Mouse (Mus musculus) hindbrain, embryonic 10.5 days (tissue): Measurements from ENCODE around the gene Grip2. TPM values are rescaled to one million over a fixed set of nuclear protein-coding genes. Genes with fewer than 3 reads are reported as not detected.
A peak's percentile ranks its signal among the peaks of the same experiment; 100 is the strongest.

Source experiments
- DNase-seq: peaks from one replicate; pipeline ENCODE4 v3.0.0-alpha.2; 2017; ENCODE audit warnings: low spot score
- H3K27ac ChIP-seq: fragments of 300-500 bp; sonication (generic); 2 replicates; pipeline ENCODE4 v1.5.1; 2016; ENCODE audit warnings: mild to moderate bottlenecking, moderate library complexity
- H3K27me3 ChIP-seq: fragments of 300-500 bp; sonication (generic); 2 replicates; pipeline ENCODE4 v1.6.1; 2016; ENCODE audit warnings: mild to moderate bottlenecking; ENCODE audit not compliant: poor library complexity, insufficient read depth, severe bottlenecking
- H3K36me3 ChIP-seq: fragments of 300-500 bp; sonication (generic); 2 replicates; pipeline ENCODE4 v1.6.1; 2016; ENCODE audit warnings: mild to moderate bottlenecking, moderate library complexity
- H3K4me1 ChIP-seq: fragments of 300-500 bp; sonication (generic); replicated peaks from 2 replicates; pipeline ENCODE4 v1.6.1; 2016; ENCODE audit warnings: mild to moderate bottlenecking
- H3K4me3 ChIP-seq: fragments of 300-500 bp; sonication (generic); 2 replicates; pipeline ENCODE4 v1.5.1; 2016; ENCODE audit warnings: mild to moderate bottlenecking, moderate library complexity
- H3K9me3 ChIP-seq: fragments of 300-500 bp; sonication (generic); 2 replicates; pipeline ENCODE4 v1.6.1; 2016; ENCODE audit warnings: mild to moderate bottlenecking, moderate library complexity
- WGBS: fragments of 180-500 bp; shearing (Covaris S2); methylation state at CpG from one replicate; pipeline ENCODE4 v1.1.7; 2016; 5-methylcytosine and 5-hydroxymethylcytosine counted together
- polyA plus RNA-seq: library from polyadenylated mRNA; unstranded; fragments of >200 nt; fragmentation: Nextera tagmentation; extraction: Ambion mirVana; gene quantifications from 2 replicates; pipeline ENCODE4 v1.2.1, GENCODE M21; 2016

Gene Grip2
- polyA plus RNA-seq, 1 experiment from 2014 or later, result 0.71 TPM

GRCm38 (mm10) chr6:91743886-91744285 is 83.2 kb downstream of the Grip2 start:
- H3K4me3 ChIP-seq, result no peak overlapping the region
- H3K27ac ChIP-seq, result no peak overlapping the region
- DNase-seq, result no peak
- peaks cover 94% of the 10 kb centered on the region for H3K36me3 ChIP-seq
- H3K27me3 ChIP-seq, result no peaks in the 10 kb centered on the region
- peaks cover 22% of the 10 kb centered on the region for H3K4me1 ChIP-seq
- no peaks in the 10 kb centered on the region for H3K9me3 ChIP-seq
- WGBS, result 57% methylated on average over 4 of the region's 4 CpGs

GRCm38 (mm10) chr6:91742995-91743394 is 84.1 kb downstream of the Grip2 start:
- Histone ChIP-seq H3K4me1 (peaks cover 30% of the 10 kb centered on the region), H3K9me3 (no peaks in the 10 kb centered on the region), H3K4me3 (no peak overlapping the region), H3K27me3 (no peaks in the 10 kb centered on the region), H3K36me3 (peaks cover 94% of the 10 kb centered on the region), H3K27ac (no peak overlapping the region)
- WGBS, result 84% methylated on average over 8 of the region's 8 CpGs
- DNase-seq, result no peak

GRCm38 (mm10) chr6:91742466-91742865 is 84.6 kb downstream of the Grip2 start:
- no peak for DNase-seq
- no peaks in the 10 kb centered on the region for H3K27me3 ChIP-seq
- peaks cover 94% of the 10 kb centered on the region for H3K36me3 ChIP-seq
- WGBS, result 70% methylated on average over 3 of the region's 3 CpGs
- peaks cover 36% of the 10 kb centered on the region for H3K4me1 ChIP-seq
- H3K27ac ChIP-seq, result no peak overlapping the region
- no peaks in the 10 kb centered on the region for H3K9me3 ChIP-seq
- no peak overlapping the region for H3K4me3 ChIP-seq

GRCm38 (mm10) chr6:91741046-91741445 is 86.0 kb downstream of the Grip2 start:
- peaks cover 94% of the 10 kb centered on the region for H3K36me3 ChIP-seq
- H3K4me1 ChIP-seq, result peaks cover 41% of the 10 kb centered on the region
- DNase-seq, result peak; percentile 66
- H3K27ac ChIP-seq, result 0 out of 2 replicates have a peak overlapping the region, but pooled peaks have one; percentile 8
- H3K4me3 ChIP-seq, result no peak overlapping the region
- H3K9me3 ChIP-seq, result no peaks in the 10 kb centered on the region
- no peaks in the 10 kb centered on the region for H3K27me3 ChIP-seq
- WGBS, result 73% methylated on average over 11 of the region's 11 CpGs

- Histone ChIP-seq H3K4me3 (no peak overlapping the region), H3K4me1 (peaks cover 40% of the 10 kb centered on the region), H3K36me3 (peaks cover 98% of the 10 kb centered on the region), H3K27me3 (no peaks in the 10 kb centered on the region), H3K9me3 (no peaks in the 10 kb centered on the region), H3K27ac (peak overlapping the region; percentile 62)
- WGBS, result 34% methylated on average over 5 of the region's 5 CpGs
- no peak for DNase-seq
Observed at GRCm38 (mm10) chr6:91738058-91738457, 89.0 kb downstream of the Grip2 start.

GRCm38 (mm10) chr6:91737451-91737850 is 89.6 kb downstream of the Grip2 start:
- DNase-seq, result no peak
- Histone ChIP-seq H3K4me1 (peaks cover 40% of the 10 kb centered on the region), H3K27ac (peak overlapping the region; percentile 62; the same call in 1 of the 2 replicates), H3K4me3 (no peak overlapping the region), H3K9me3 (no peaks in the 10 kb centered on the region), H3K27me3 (no peaks in the 10 kb centered on the region), H3K36me3 (peaks cover 99% of the 10 kb centered on the region)
- 87% methylated on average over 7 of the region's 7 CpGs for WGBS

- peaks cover 43% of the 10 kb centered on the region for H3K4me1 ChIP-seq
- DNase-seq, result peak; percentile 33
- no peaks in the 10 kb centered on the region for H3K9me3 ChIP-seq
- H3K36me3 ChIP-seq, result peaks cover 98% of the 10 kb centered on the region
- H3K4me3 ChIP-seq, result no peak overlapping the region
- H3K27ac ChIP-seq, result 0 out of 2 replicates have a peak overlapping the region, but pooled peaks have one; percentile 23
- WGBS, result 54% methylated on average over 5 of the region's 5 CpGs
- no peaks in the 10 kb centered on the region for H3K27me3 ChIP-seq
Observed at GRCm38 (mm10) chr6:91736471-91736870, 90.6 kb downstream of the Grip2 start.

GRCm38 (mm10) chr6:91732138-91732537 is 94.9 kb downstream of the Grip2 start:
- Histone ChIP-seq H3K27ac (no peak overlapping the region), H3K9me3 (no peaks in the 10 kb centered on the region), H3K36me3 (peaks cover 83% of the 10 kb centered on the region), H3K27me3 (no peaks in the 10 kb centered on the region), H3K4me1 (peaks cover 63% of the 10 kb centered on the region), H3K4me3 (no peak overlapping the region)
- DNase-seq, result no peak
- WGBS, result 92% methylated on average over 11 of the region's 11 CpGs

GRCm38 (mm10) chr6:91729677-91730127 is 97.3 kb downstream of the Grip2 start:
- peaks cover 83% of the 10 kb centered on the region for H3K36me3 ChIP-seq
- H3K4me1 ChIP-seq, result peaks cover 48% of the 10 kb centered on the region
- H3K9me3 ChIP-seq, result no peaks in the 10 kb centered on the region
- 9% methylated on average over 12 of the region's 12 CpGs for WGBS
- H3K27me3 ChIP-seq, result no peaks in the 10 kb centered on the region
- peak overlapping the region; percentile 89 for H3K27ac ChIP-seq
- peak overlapping the region; percentile 16; the same call in 1 of the 2 replicates for H3K4me3 ChIP-seq
- DNase-seq, result peak; percentile 70

- H3K36me3 ChIP-seq, result peaks cover 85% of the 10 kb centered on the region
- DNase-seq, result no peak
- H3K4me1 ChIP-seq, result peaks cover 48% of the 10 kb centered on the region
- H3K27ac ChIP-seq, result peak overlapping the region; percentile 89
- no peak overlapping the region for H3K4me3 ChIP-seq
- WGBS, result 34% methylated on average over 6 of the region's 6 CpGs
- H3K27me3 ChIP-seq, result no peaks in the 10 kb centered on the region
- H3K9me3 ChIP-seq, result no peaks in the 10 kb centered on the region
Observed at GRCm38 (mm10) chr6:91728939-91729619, 98.0 kb downstream of the Grip2 start.

- Histone ChIP-seq H3K27ac (no peak overlapping the region), H3K9me3 (no peaks in the 10 kb centered on the region), H3K36me3 (peaks cover 85% of the 10 kb centered on the region), H3K4me3 (no peak overlapping the region), H3K27me3 (no peaks in the 10 kb centered on the region), H3K4me1 (peaks cover 40% of the 10 kb centered on the region)
- WGBS, result 94% methylated on average over 1 of the region's 1 CpGs
- DNase-seq, result no peak
Observed at GRCm38 (mm10) chr6:91727361-91727760, 99.7 kb downstream of the Grip2 start.

- Histone ChIP-seq H3K27me3 (no peaks in the 10 kb centered on the region), H3K9me3 (no peaks in the 10 kb centered on the region), H3K4me3 (peak overlapping the region; percentile 18; the same call in 1 of the 2 replicates), H3K4me1 (peaks cover 50% of the 10 kb centered on the region), H3K36me3 (peaks cover 45% of the 10 kb centered on the region), H3K27ac (peak overlapping the region; percentile 83)
- DNase-seq, result peak; percentile 58
- 24% methylated on average over 12 of the region's 12 CpGs for WGBS
Observed at GRCm38 (mm10) chr6:91721215-91721701, 105.8 kb downstream of the Grip2 start.

- Histone ChIP-seq H3K36me3 (peaks cover 43% of the 10 kb centered on the region), H3K4me3 (peak overlapping the region; percentile 18), H3K9me3 (no peaks in the 10 kb centered on the region), H3K27ac (peak overlapping the region; percentile 83), H3K4me1 (peaks cover 50% of the 10 kb centered on the region), H3K27me3 (no peaks in the 10 kb centered on the region)
- 29% methylated on average over 4 of the region's 4 CpGs for WGBS
- peak; percentile 46 for DNase-seq
Observed at GRCm38 (mm10) chr6:91720588-91721214, 106.3 kb downstream of the Grip2 start.
